ENCODE assay signal across 8 mouse cellular contexts in the genomic region with DNA sequence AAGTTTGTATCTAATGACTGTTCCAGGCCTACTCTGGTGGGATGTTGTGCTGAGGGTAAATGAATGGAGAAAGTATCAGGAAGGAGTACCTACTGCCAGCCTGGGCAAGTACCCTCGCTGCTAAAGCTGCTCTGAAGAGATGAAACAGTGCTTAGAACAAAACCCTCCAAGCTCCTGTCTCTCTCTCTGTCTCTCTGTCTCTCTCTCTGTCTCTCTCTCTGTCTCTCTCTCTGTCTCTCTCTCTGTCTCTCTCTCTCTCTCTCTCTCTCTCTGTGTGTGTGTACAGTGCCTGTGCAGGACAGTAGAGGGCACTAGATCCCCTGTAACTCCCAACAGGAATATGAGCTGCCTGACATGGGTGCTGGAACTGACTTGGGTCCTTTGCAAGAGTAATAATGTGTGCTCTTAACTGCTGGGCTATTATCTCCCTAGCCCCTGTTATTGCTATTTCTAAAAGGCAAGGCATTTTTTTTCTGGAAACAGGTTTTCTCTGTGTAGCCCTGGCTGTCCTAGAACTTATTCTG. TPM values are rescaled to one million over a fixed set of nuclear protein-coding genes. Genes with fewer than 3 reads are reported as not detected.
A peak's percentile ranks its signal among the peaks of the same experiment; 100 is the strongest.
DNase-seq lines count a peak whose midpoint lies in the region; ATAC-seq lines count a peak whose summit lies in the region.

No protein-coding gene starts in this region.

- peaks cover 36% of the 10 kb centered on the region for H3K4me1 ChIP-seq in forebrain, embryonic 10.5 days
- peaks cover 4% of the 10 kb centered on the region; the same call in 1 of the 2 replicates for H3K4me1 ChIP-seq in forebrain, embryonic 11.5 days (replicated peaks; ENCODE audit: control insufficient read depth, insufficient read depth, low read length)
- H3K4me1 ChIP-seq in embryonic facial prominence, embryonic 13.5 days: peaks cover 26% of the 10 kb centered on the region

- H3K27ac ChIP-seq in forebrain, embryonic 10.5 days: no peak overlapping the region
- H3K27ac ChIP-seq in forebrain, embryonic 11.5 days (ENCODE audit: low read depth, low read length): no peak overlapping the region
- H3K27ac ChIP-seq in embryonic facial prominence, embryonic 13.5 days: no peak overlapping the region

- H3K9me3 ChIP-seq in forebrain, embryonic 10.5 days: no peaks in the 10 kb centered on the region
- H3K9me3 ChIP-seq in forebrain, embryonic 11.5 days (ENCODE audit: control insufficient read depth, low read length): no peaks in the 10 kb centered on the region
- no peaks in the 10 kb centered on the region for H3K9me3 ChIP-seq in embryonic facial prominence, embryonic 13.5 days

- intact Hi-C loops in left cerebral cortex, postnatal 36 days (cut with DNase I): loop anchor here (5.0 kb wide), 1 partner anchor 142 kb away; no protein-coding TSS in a partner anchor

- H3K27me3 ChIP-seq in forebrain, embryonic 10.5 days (ENCODE audit: poor library complexity, severe bottlenecking): no peaks in the 10 kb centered on the region
- H3K27me3 ChIP-seq in forebrain, embryonic 11.5 days (ENCODE audit: control insufficient read depth, insufficient read depth, low read length): no peaks in the 10 kb centered on the region
- H3K27me3 ChIP-seq in embryonic facial prominence, embryonic 13.5 days: no peaks in the 10 kb centered on the region
- H3K27me3 ChIP-seq in splenic B cell, adult 2 months (ENCODE audit: control insufficient read depth, insufficient read depth, low read length, poor library complexity, severe bottlenecking): no peaks in the 10 kb centered on the region

- H3K4me3 ChIP-seq in forebrain, embryonic 10.5 days: peak overlapping the region; percentile 99; the same call in 1 of the 2 replicates
- H3K4me3 ChIP-seq in forebrain, embryonic 11.5 days (ENCODE audit: low read depth, low read length): no peak overlapping the region
- peak overlapping the region; percentile 97; the same call in 1 of the 2 replicates for H3K4me3 ChIP-seq in embryonic facial prominence, embryonic 13.5 days

- DNase-seq in forebrain, embryonic 10.5 days (ENCODE audit: extremely low spot score, low spot score): no peak
- DNase-seq in forebrain, embryonic 11.5 days (ENCODE audit: low spot score): no peak
- DNase-seq in A20 (ENCODE audit: low read depth, low spot score): peak; percentile 50
- peak; percentile 26 for DNase-seq in liver
- peak; percentile 46 for DNase-seq in splenic B cell, adult 2 months (ENCODE audit: low read depth, low spot score)
- no peak for DNase-seq in left cerebral cortex, postnatal 36 days (ENCODE audit: low spot score in 2 of 2)
- DNase-seq in B cell, adult 2 months: no peak

- no peak overlapping the region; the same call in 1 of the 2 replicates for H3K4me2 ChIP-seq in forebrain, embryonic 11.5 days (ENCODE audit: low read depth, low read length, severe bottlenecking)
- peak overlapping the region; percentile 81 for H3K4me2 ChIP-seq in embryonic facial prominence, embryonic 13.5 days

- ATAC-seq in forebrain, embryonic 11.5 days (replicated peaks; ENCODE audit: low FRiP score): no peak
- no peak for ATAC-seq in embryonic facial prominence, embryonic 13.5 days (ENCODE audit: insufficient number of reproducible peaks, insufficient read depth, low FRiP score, low TSS enrichment, low read depth)

- peaks cover 54% of the 10 kb centered on the region for H3K36me3 ChIP-seq in forebrain, embryonic 10.5 days (replicated peaks)
- peaks cover 8% of the 10 kb centered on the region for H3K36me3 ChIP-seq in forebrain, embryonic 11.5 days (ENCODE audit: control insufficient read depth, insufficient read depth, low read length)
- H3K36me3 ChIP-seq in embryonic facial prominence, embryonic 13.5 days: peaks cover 33% of the 10 kb centered on the region
- H3K36me3 ChIP-seq in splenic B cell, adult 2 months (ENCODE audit: control insufficient read depth, insufficient read depth, low read length, poor library complexity, severe bottlenecking): peaks cover 12% of the 10 kb centered on the region

- no peak overlapping the region for H3K9ac ChIP-seq in forebrain, embryonic 11.5 days (ENCODE audit: low read length)
- H3K9ac ChIP-seq in embryonic facial prominence, embryonic 13.5 days: peak overlapping the region; percentile 49; the same call in 1 of the 2 replicates

- WGBS in forebrain, embryonic 10.5 days: 90% methylated on average over 1 of the region's 1 CpGs
- 67% methylated on average over 1 of the region's 1 CpGs for WGBS in forebrain, embryonic 11.5 days
- 62% methylated on average over 1 of the region's 1 CpGs for WGBS in embryonic facial prominence, embryonic 13.5 days

RNA-seq across cellular contexts. Expression of gene Nup50, which starts 2.3 kb away (rescaled TPM):
- 75.8 and 77.5 TPM in 2 replicates for polyA plus RNA-seq in forebrain, embryonic 10.5 days (2016; fragmentation: Nextera tagmentation; extraction: Ambion mirVana)
- polyA plus RNA-seq in forebrain, embryonic 11.5 days (2014; fragmentation: Nextera tagmentation; extraction: Ambion mirVana): 75.8 and 79.7 TPM in 2 replicates
- polyA plus RNA-seq in embryonic facial prominence, embryonic 13.5 days (2015; fragmentation: Nextera tagmentation; extraction: Ambion mirVana): 39.7 and 40.6 TPM in 2 replicates
- total RNA-seq in left cerebral cortex, postnatal 36 days (2021): 10 to 100 TPM; 32.5 to 33.1 TPM

RNA-seq across cellular contexts. Expression of gene Gm29666, which starts 5.7 kb away (rescaled TPM):
- 1.1 and 1.3 TPM in 2 replicates for polyA plus RNA-seq in forebrain, embryonic 10.5 days (2016; fragmentation: Nextera tagmentation; extraction: Ambion mirVana)
- polyA plus RNA-seq in forebrain, embryonic 11.5 days (2014; fragmentation: Nextera tagmentation; extraction: Ambion mirVana): 0.79 and 1.5 TPM in 2 replicates
- polyA plus RNA-seq in embryonic facial prominence, embryonic 13.5 days (2015; fragmentation: Nextera tagmentation; extraction: Ambion mirVana): 1.0 and 1.1 TPM in 2 replicates
- 1 to 10 TPM in 1 of 2 experiments, under 1 TPM in 1; 0.96 to 1.9 TPM for total RNA-seq in left cerebral cortex, postnatal 36 days (2021)

Comparison
In these comparisons a context has a peak if more than half of its experiments do, and no peak if none do; other contexts are left out.
1. DNase-seq: peak in A20 (single experiment), liver (single experiment) and splenic B cell, adult 2 months (single experiment); none in forebrain, embryonic 10.5 days (single experiment), forebrain, embryonic 11.5 days (single experiment), left cerebral cortex, postnatal 36 days (0 of 2) and B cell, adult 2 months (0 of 2).